In the genomic region with DNA sequence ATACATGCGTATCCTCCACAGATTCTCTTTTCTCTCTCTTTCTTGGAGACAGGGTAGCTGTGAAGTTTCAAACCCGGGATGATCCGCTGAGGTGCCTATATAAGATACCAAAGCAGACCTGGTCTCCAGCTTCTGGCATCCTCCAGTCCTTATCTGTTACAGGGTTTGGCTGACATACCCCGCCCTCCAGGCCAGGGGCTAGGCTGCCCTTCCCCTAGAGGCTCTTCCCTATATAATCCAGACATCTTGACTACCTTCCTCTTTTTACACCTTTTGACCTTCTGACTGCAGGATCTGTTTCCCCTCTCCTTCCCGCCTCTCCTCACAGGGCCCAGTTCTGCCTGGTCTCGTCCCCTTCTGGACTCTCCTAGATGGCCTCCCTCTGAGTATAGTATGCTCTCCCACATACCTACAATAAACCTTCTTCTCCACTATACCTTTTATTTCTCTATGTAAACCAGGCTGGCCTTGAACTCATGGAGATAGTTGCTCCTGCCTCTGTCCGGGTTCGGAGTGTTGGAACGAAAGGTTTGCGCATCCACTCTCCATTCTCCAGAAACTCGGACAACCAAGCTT, we compare ENCODE assay signal across 8 mouse cellular contexts. TPM values are rescaled to one million over a fixed set of nuclear protein-coding genes. Genes with fewer than 3 reads are reported as not detected.
DNase-seq lines count a peak whose midpoint lies in the region; ATAC-seq and TF ChIP-seq lines count a peak whose summit lies in the region.

No protein-coding gene starts in this region.

- no peak for TF ChIP-seq POLR2A in liver, adult 2 months (IDR thresholded peaks at IDR 0.05; ENCODE audit: extremely low read depth, insufficient read depth, low read length)
- no peak for TF ChIP-seq POLR2A in olfactory bulb, adult 2 months (IDR thresholded peaks at IDR 0.05; ENCODE audit: insufficient read depth, low read depth, low read length)

- 0 out of 2 replicates have a peak, but pooled peaks cover 6% of the 10 kb centered on the region for H3K4me1 ChIP-seq in liver, adult 2 months (ENCODE audit: control insufficient read depth, insufficient read depth, low read length)
- H3K4me1 ChIP-seq in olfactory bulb, adult 2 months (ENCODE audit: control insufficient read depth, insufficient read depth, low read length) = peaks cover 14% of the 10 kb centered on the region

- H3K4me3 ChIP-seq in liver, adult 2 months (ENCODE audit: insufficient read depth, low read depth, low read length) = peak overlapping the region; percentile 97
- peak overlapping the region; percentile 57 for H3K4me3 ChIP-seq in olfactory bulb, adult 2 months (ENCODE audit: insufficient read depth, low read depth, low read length)

- peak overlapping the region; percentile 51 for H3K27ac ChIP-seq in liver, adult 2 months (replicated peaks; ENCODE audit: insufficient read depth, low read depth, low read length)
- H3K27ac ChIP-seq in olfactory bulb, adult 2 months (ENCODE audit: insufficient read depth, low read depth, low read length) = peak overlapping the region; percentile 40

- no peaks in the 10 kb centered on the region for H3K27me3 ChIP-seq in liver, adult 2 months (ENCODE audit: control insufficient read depth, insufficient read depth, low read length)

- ATAC-seq in cerebellum, adult (ENCODE audit: insufficient number of reproducible peaks, low FRiP score, low TSS enrichment) = peak; percentile 31; the same call in 1 of the 2 replicates

- H3K36me3 ChIP-seq in liver, adult 2 months (ENCODE audit: control insufficient read depth, insufficient read depth, low read length) = peaks cover 6% of the 10 kb centered on the region

- no peak for TF ChIP-seq CTCF in liver, adult 2 months (IDR thresholded peaks at IDR 0.05; ENCODE audit: low read depth, low read length)
- TF ChIP-seq CTCF in olfactory bulb, adult 2 months (IDR thresholded peaks at IDR 0.05; ENCODE audit: insufficient read depth, low read depth, low read length) = no peak

- peak overlapping the region; percentile 78 for H3K9ac ChIP-seq in liver, adult 2 months (ENCODE audit: low read depth, low read length)

- 24% methylated on average over 11 of the region's 11 CpGs for WGBS in liver, adult 2 months
- 22% methylated on average over 11 of the region's 11 CpGs for WGBS in olfactory bulb, adult 2 months

- no peak for DNase-seq in cerebellum, postnatal 10 days
- DNase-seq in thymus, postnatal 4 days = peak; percentile 23
- no peak for DNase-seq in thymus, postnatal 10 days (ENCODE audit: low spot score in 2 of 2)
- no peak for DNase-seq in liver, adult 2 months (ENCODE audit: extremely low read depth, low read depth, low spot score)
- DNase-seq in frontal cortex, postnatal 10 days (ENCODE audit: low spot score in 2 of 2) = no peak
- no peak for DNase-seq in gastrocnemius, postnatal 25 days

- peaks cover 29% of the 10 kb centered on the region for H3K79me2 ChIP-seq in liver, adult 2 months (ENCODE audit: control insufficient read depth, insufficient read depth, low read length)

RNA-seq across cellular contexts. Expression of gene Srsf9, which starts 0.6 kb away (rescaled TPM):
- total RNA-seq in liver, adult 2 months (2014; rRNA removed) = 17.0 and 21.7 TPM in 2 replicates
- 25.2 and 25.3 TPM in 2 replicates for polyA plus RNA-seq in liver, adult 2 months (2012; rRNA removed)
- not detected in 2 replicates for polyA plus RNA-seq in olfactory bulb, adult 2 months (2012; ENCODE audit: insufficient read depth, insufficient read length, low replicate concordance, missing spikeins)
- 10 to 100 TPM; 10.7 to 12.9 TPM for total RNA-seq in gastrocnemius, postnatal 25 days (2021)

RNA-seq across cellular contexts. Expression of gene Gatc, which starts 14.6 kb away (rescaled TPM):
- 6.3 and 8.6 TPM in 2 replicates for total RNA-seq in liver, adult 2 months (2014; rRNA removed)
- polyA plus RNA-seq in liver, adult 2 months (2012; rRNA removed) = 11.0 and 12.7 TPM in 2 replicates
- not detected in 2 replicates for polyA plus RNA-seq in olfactory bulb, adult 2 months (2012; ENCODE audit: insufficient read depth, insufficient read length, low replicate concordance, missing spikeins)
- total RNA-seq in gastrocnemius, postnatal 25 days (2021) = 10 to 100 TPM; 20.5 to 22.1 TPM

RNA-seq across cellular contexts. Expression of gene Triap1, which starts 14.7 kb away (rescaled TPM):
- total RNA-seq in liver, adult 2 months (2014; rRNA removed) = 12.9 and 14.5 TPM in 2 replicates
- 11.4 and 11.8 TPM in 2 replicates for polyA plus RNA-seq in liver, adult 2 months (2012; rRNA removed)
- not detected in 2 replicates for polyA plus RNA-seq in olfactory bulb, adult 2 months (2012; ENCODE audit: insufficient read depth, insufficient read length, low replicate concordance, missing spikeins)
- total RNA-seq in gastrocnemius, postnatal 25 days (2021) = 10 to 100 TPM; 17.5 to 18.4 TPM

RNA-seq across cellular contexts. Expression of gene Cox6a1, which starts 22.4 kb away (rescaled TPM):
- 422 and 505 TPM in 2 replicates for total RNA-seq in liver, adult 2 months (2014; rRNA removed)
- 2,238 and 2,515 TPM in 2 replicates for polyA plus RNA-seq in liver, adult 2 months (2012; rRNA removed)
- not detected in 2 replicates for polyA plus RNA-seq in olfactory bulb, adult 2 months (2012; ENCODE audit: insufficient read depth, insufficient read length, low replicate concordance, missing spikeins)
- 10 to 100 TPM; 60.7 to 80.9 TPM for total RNA-seq in gastrocnemius, postnatal 25 days (2021)

RNA-seq across cellular contexts. Expression of gene Dynll1, which starts 25.5 kb away (rescaled TPM):
- 13.1 and 24.1 TPM in 2 replicates for total RNA-seq in liver, adult 2 months (2014; rRNA removed)
- 24.3 and 25.8 TPM in 2 replicates for polyA plus RNA-seq in liver, adult 2 months (2012; rRNA removed)
- polyA plus RNA-seq in olfactory bulb, adult 2 months (2012; ENCODE audit: insufficient read depth, insufficient read length, low replicate concordance, missing spikeins) = 797 TPM in 1 of 2 replicates, not detected in the other
- 100 to 1,000 TPM; 100 to 102 TPM for total RNA-seq in gastrocnemius, postnatal 25 days (2021)
